In the genomic region with DNA sequence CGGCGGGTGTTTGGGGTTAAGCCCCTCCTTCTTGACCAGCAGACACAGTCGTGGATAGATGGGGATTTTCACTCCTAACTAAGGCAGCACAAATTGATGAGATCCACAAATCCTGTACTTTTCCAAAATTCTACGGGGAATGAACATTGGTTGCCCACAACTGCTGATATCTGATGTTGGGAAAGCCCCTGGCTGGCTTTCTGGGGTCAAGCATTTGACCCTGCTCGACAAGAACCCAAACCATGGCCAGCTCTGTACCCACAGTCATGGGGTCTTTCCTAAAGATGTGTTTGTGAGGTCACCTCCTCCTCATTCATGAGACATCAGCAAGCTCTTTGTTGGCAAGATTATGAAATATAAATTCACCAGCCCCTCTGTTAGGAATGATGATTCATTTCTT, we compare ENCODE assay signal across 23 mouse cellular contexts.
DNase-seq lines count a peak whose midpoint lies in the region; ATAC-seq and TF ChIP-seq lines count a peak whose summit lies in the region.
"Had no signal": no experiment of that assay in that cellular context is flagged by ENCODE, and none has a peak within 500 bp of the region (broad histone marks: within the 10 kb centered on the region; RNA-seq: fewer than 3 reads in every experiment).

No protein-coding gene starts in this region.

- H3K4me3 ChIP-seq in heart, adult 2 months: no peak overlapping the region
- H3K4me3 ChIP-seq in heart, embryonic 14.5 days (ENCODE audit: control insufficient read depth in 1 of 2, insufficient read depth in 1 of 2, low read depth in 1 of 2, low read length in 2 of 2): no peak overlapping the region
- no peak overlapping the region for H3K4me3 ChIP-seq in lung, embryonic 15.5 days
- H3K4me3 ChIP-seq: embryonic facial prominence, embryonic 12.5 days; gastrocnemius, adult 2 months; intestine, embryonic 15.5 days; limb, embryonic 15.5 days; liver, embryonic 13.5 days had no signal

- no peaks in the 10 kb centered on the region for H3K27me3 ChIP-seq in heart, adult 2 months (ENCODE audit: control insufficient read depth, insufficient read depth, low read length)
- no peaks in the 10 kb centered on the region for H3K27me3 ChIP-seq in heart, embryonic 14.5 days (ENCODE audit: control insufficient read depth, insufficient read depth, low read length)
- no peaks in the 10 kb centered on the region for H3K27me3 ChIP-seq in lung, embryonic 15.5 days
- H3K27me3 ChIP-seq: intestine, embryonic 15.5 days; limb, embryonic 15.5 days; liver, embryonic 13.5 days had no signal

- DNase-seq in heart, adult 2 months: no peak
- DNase-seq in heart, postnatal 36 days: no peak
- DNase-seq in heart, postnatal 25 days (ENCODE audit: low spot score): no peak
- no peak for DNase-seq in lung, postnatal 4 days
- no peak for DNase-seq in thymus, postnatal 14 days
- DNase-seq: adrenal gland, postnatal 25 days; cerebellum, adult 11-12 months; cerebellum, adult 9-11 months; embryo, embryonic 11 days; gastrocnemius, adult 2 months; kidney, adult 2 months; kidney, postnatal 4 days; liver, embryonic 13.5 days; midbrain, embryonic 14.5 days; thymus, adult 2 months; thymus, postnatal 4 days had no signal

- H3K9ac ChIP-seq in heart, adult 2 months (ENCODE audit: low read depth, low read length): no peak overlapping the region
- no peak overlapping the region for H3K9ac ChIP-seq in heart, embryonic 14.5 days (ENCODE audit: low read length)
- H3K9ac ChIP-seq in lung, embryonic 15.5 days: no peak overlapping the region
- H3K9ac ChIP-seq: embryonic facial prominence, embryonic 12.5 days; intestine, embryonic 15.5 days; limb, embryonic 15.5 days; liver, embryonic 13.5 days had no signal

- 56% methylated on average over 5 of the region's 5 CpGs for WGBS in heart, adult 2 months
- 53% methylated on average over 5 of the region's 5 CpGs for WGBS in heart, embryonic 14.5 days
- WGBS in lung, embryonic 15.5 days: 49% methylated on average over 5 of the region's 5 CpGs

- no peak for TF ChIP-seq EP300 in heart, adult 2 months (IDR thresholded peaks at IDR 0.05; ENCODE audit: insufficient read depth, low read depth, low read length)

- intact Hi-C loops in heart, adult 2 months (cut with DNase I): no loop called here
- intact Hi-C loops in heart, postnatal 36 days (cut with DNase I): no loop called here
- intact Hi-C loops in heart, postnatal 25 days (cut with DNase I): no loop called here

- H3K4me1 ChIP-seq in heart, adult 2 months (ENCODE audit: control insufficient read depth, insufficient read depth, low read length): peaks cover 7% of the 10 kb centered on the region
- H3K4me1 ChIP-seq in heart, embryonic 14.5 days (ENCODE audit: control insufficient read depth in 2 of 2, insufficient read depth in 2 of 2, low read length in 2 of 2): peaks cover 26 to 50% of the 10 kb centered on the region in 2 experiments
- peaks cover 58% of the 10 kb centered on the region for H3K4me1 ChIP-seq in lung, embryonic 15.5 days
- H3K4me1 ChIP-seq: liver, embryonic 13.5 days had no signal

- H3K9me3 ChIP-seq in heart, embryonic 14.5 days (ENCODE audit: control insufficient read depth, low read length): no peaks in the 10 kb centered on the region
- no peaks in the 10 kb centered on the region for H3K9me3 ChIP-seq in lung, embryonic 15.5 days
- H3K9me3 ChIP-seq: embryonic facial prominence, embryonic 12.5 days; intestine, embryonic 15.5 days; limb, embryonic 15.5 days; liver, embryonic 13.5 days had no signal

- H3K27ac ChIP-seq in heart, adult 2 months: peak overlapping the region; percentile 78
- H3K27ac ChIP-seq in heart, embryonic 14.5 days (replicated peaks in 1 of 2; ENCODE audit: control insufficient read depth in 1 of 2, insufficient read depth in 1 of 2, low read depth in 2 of 2, low read length in 2 of 2): peak overlapping the region; percentile 95 to 96
- H3K27ac ChIP-seq in lung, embryonic 15.5 days: 0 out of 2 replicates have a peak overlapping the region, but pooled peaks have one; percentile 38
- H3K27ac ChIP-seq: embryonic facial prominence, embryonic 12.5 days; gastrocnemius, adult 2 months; intestine, embryonic 15.5 days; limb, embryonic 15.5 days; liver, embryonic 13.5 days; macrophage had no signal

- peaks cover 2% of the 10 kb centered on the region; the same call in 1 of the 2 replicates for H3K36me3 ChIP-seq in heart, adult 2 months (ENCODE audit: control insufficient read depth, insufficient read depth, low read length)
- H3K36me3 ChIP-seq in heart, embryonic 14.5 days (ENCODE audit: control insufficient read depth, insufficient read depth, low read length): no peaks in the 10 kb centered on the region
- H3K36me3 ChIP-seq in lung, embryonic 15.5 days: no peaks in the 10 kb centered on the region
- H3K36me3 ChIP-seq: embryonic facial prominence, embryonic 12.5 days; intestine, embryonic 15.5 days; limb, embryonic 15.5 days; liver, embryonic 13.5 days had no signal

- TF ChIP-seq POLR2A in heart, adult 2 months (IDR thresholded peaks at IDR 0.05; ENCODE audit: insufficient read depth, low read depth, low read length): no peak

- H3K79me2 ChIP-seq in heart, adult 2 months (replicated peaks; ENCODE audit: control insufficient read depth, insufficient read depth, low read length): no peaks in the 10 kb centered on the region

- ATAC-seq in heart, embryonic 14.5 days (ENCODE audit: insufficient number of reproducible peaks, insufficient read depth, low FRiP score, low read depth): no peak
- no peak for ATAC-seq in lung, embryonic 15.5 days (ENCODE audit: borderline replicate concordance, extremely low read depth, low FRiP score, low TSS enrichment)
- ATAC-seq: forebrain, embryonic 16.5 days; intestine, embryonic 15.5 days had no signal

- no peak for TF ChIP-seq CTCF in heart, adult 2 months (IDR thresholded peaks at IDR 0.05)

- H3K4me2 ChIP-seq in heart, embryonic 14.5 days (ENCODE audit: low read length): no peak overlapping the region
- no peak overlapping the region for H3K4me2 ChIP-seq in lung, embryonic 15.5 days
- H3K4me2 ChIP-seq: embryonic facial prominence, embryonic 12.5 days; intestine, embryonic 15.5 days; limb, embryonic 15.5 days; liver, embryonic 13.5 days had no signal

Comparison
In these comparisons a context has a peak if more than half of its experiments do, and no peak if none do; other contexts are left out.
1. H3K27ac ChIP-seq: peak in every context shown above with its lines; median percentile 96 in heart, embryonic 14.5 days; 78 in heart, adult 2 months; 38 in lung, embryonic 15.5 days.